Mouse (Mus musculus) heart, postnatal 0 days (tissue): ENCODE measurements around the gene Selp.

Experiments
- CTCF ChIP-seq: IDR thresholded peaks from 2 replicates; pipeline ENCODE4 v1.5.1; 2016; ENCODE audit warnings: antibody characterized with exemption, control low read depth, low read depth
- EP300 ChIP-seq: IDR thresholded peaks from 2 replicates; pipeline ENCODE4 v1.6.1; 2016; ENCODE audit warnings: antibody characterized with exemption, low read depth

- TF ChIP-seq EP300 (no peak), CTCF (no peak)
These were observed 39.9 kb downstream of the Selp start for GRCm38 (mm10) chr1:164154983-164155382.
